Mouse (Mus musculus) embryonic fibroblast, embryonic 13.5 days (primary cell): ENCODE results near the gene Ryr2.

Source experiments
- CTCF ChIP-seq: IDR thresholded peaks from 2 replicates; pipeline ENCODE4 v1.5.1; 2011; ENCODE audit warnings: mild to moderate bottlenecking, control low read depth, low read length, moderate library complexity, borderline replicate concordance; ENCODE audit not compliant: insufficient read depth
- POLR2A ChIP-seq: IDR thresholded peaks from 2 replicates; pipeline ENCODE4 v1.6.1; 2011; ENCODE audit warnings: low read depth, mild to moderate bottlenecking, control low read depth, low read length, moderate library complexity

- TF ChIP-seq POLR2A, result no peak
- no peak for TF ChIP-seq CTCF
Observed at GRCm38 (mm10) chr13:12093146-12093545, 13.6 kb downstream of the Ryr2 start.
